Mouse (Mus musculus): ENCODE data around the gene Olfr1251. TPM values are rescaled to one million over a fixed set of nuclear protein-coding genes. Genes with fewer than 3 reads are reported as not detected.
"Not testable (repeated sequence)": the region's sequence is repeated elsewhere in the genome, so short reads cannot be mapped to it uniquely, and the experiment has no call there.

Olfr1251 gene
- not detected for total RNA-seq (2021)
- long read RNA-seq, experiment 1 = 0 reads
- long read RNA-seq, experiment 2 = 0 reads

GRCm38 (mm10) chr2:89671836-89672235, at the start of gene Olfr1251:
Olfr1251 (minus strand) TSS chr2:89671936.
- DNase-seq = no peak

GRCm38 (mm10) chr2:89691980-89692379, 20.2 kb upstream of the Olfr1251 start:
- DNase-seq = no peak

- no peak for DNase-seq
These were observed 10.4 kb downstream of the Olfr1251 start, which contains the start of gene Olfr1250 for GRCm38 (mm10) chr2:89661367-89661766. Olfr1250 (minus strand) TSS chr2:89661467.

GRCm38 (mm10) chr2:89634883-89635282, 36.9 kb downstream of the Olfr1251 start, which contains the start of gene Olfr1249:
Olfr1249 (minus strand) TSS chr2:89634983.
- DNase-seq = no peak

- not testable (repeated sequence) for DNase-seq
These were observed 53.6 kb downstream of the Olfr1251 start, which contains the start of gene Olfr1248 for GRCm38 (mm10) chr2:89618145-89618544. Olfr1248 (minus strand) TSS chr2:89618245.

Other genes with a start within 250 kb of the Olfr1251 start
- gene Olfr1240, start 228.9 kb downstream of the Olfr1251 start, total RNA-seq (2021) = not detected
- not detected for gene Olfr1241, start 184.8 kb downstream of the Olfr1251 start, total RNA-seq (2021)
- gene Olfr1242, start 173.6 kb downstream of the Olfr1251 start, total RNA-seq (2021) = not detected
- not detected for gene Olfr1243, start 140.4 kb downstream of the Olfr1251 start, total RNA-seq (2021)
- not detected for gene Olfr1245, start 93.5 kb downstream of the Olfr1251 start, total RNA-seq (2021)
- not detected for gene Olfr1246, start 78.8 kb downstream of the Olfr1251 start, total RNA-seq (2021)
- gene Olfr1247, start 57.8 kb downstream of the Olfr1251 start, total RNA-seq (2021) = not detected
- not detected for gene Olfr1248, start 53.7 kb downstream of the Olfr1251 start, total RNA-seq (2021)
- not detected for gene Olfr1249, start 37.0 kb downstream of the Olfr1251 start, total RNA-seq (2021)
- not detected for gene Olfr1250, start 10.5 kb downstream of the Olfr1251 start, total RNA-seq (2021)
- gene Olfr1252, start 53.1 kb upstream of the Olfr1251 start, total RNA-seq (2021) = not detected
- not detected for gene Olfr1253, start 85.2 kb upstream of the Olfr1251 start, total RNA-seq (2021)
- not detected for gene Olfr1254, start 121.7 kb upstream of the Olfr1251 start, total RNA-seq (2021)
- not detected for gene Olfr1255, start 140.1 kb upstream of the Olfr1251 start, total RNA-seq (2021)
- not detected for gene Olfr1256, start 169.6 kb upstream of the Olfr1251 start, total RNA-seq (2021)
- gene Olfr48, start 176.3 kb upstream of the Olfr1251 start, total RNA-seq (2021) = not detected
- not detected for gene Olfr1257, start 206.5 kb upstream of the Olfr1251 start, total RNA-seq (2021)